Mouse (Mus musculus) heart, embryonic 14.5 days (tissue): ENCODE data around the gene Kcnk3. TPM values are rescaled to one million over a fixed set of nuclear protein-coding genes. Genes with fewer than 3 reads are reported as not detected.
A peak's percentile ranks its signal among the peaks of the same experiment; 100 is the strongest.

ENCODE experiments used
- ATAC-seq: fragments of 200-750 bp; cut with Nextera tagmentation; 2 replicates; pipeline ENCODE4 v1.8.0; 2017; ENCODE audit warnings: low read depth, moderate TSS enrichment; ENCODE audit not compliant: insufficient number of reproducible peaks, insufficient read depth, low FRiP score
- H3K27ac ChIP-seq, 2 experiments: fragments of 200-500 bp in 1 of 2; fragments of 300-500 bp in 1 of 2; sonication (generic) in 1 of 2; replicated peaks in 1 of 2; 2 replicates each; pipeline ENCODE4 v1.5.1; 2012 to 2014; ENCODE audit warnings: low read depth in 2 of 2, low read length in 2 of 2, control low read depth in 1 of 2, mild to moderate bottlenecking in 1 of 2, mixed read lengths in 1 of 2; ENCODE audit not compliant: control insufficient read depth in 1 of 2, insufficient read depth in 1 of 2
- H3K27me3 ChIP-seq: fragments of 300-500 bp; sonication (generic); 2 replicates; pipeline ENCODE4 v1.6.1; 2014; ENCODE audit warnings: mild to moderate bottlenecking, low read length, control low read depth; ENCODE audit not compliant: control insufficient read depth, insufficient read depth
- H3K36me3 ChIP-seq: fragments of 300-500 bp; sonication (generic); 2 replicates; pipeline ENCODE4 v1.6.1; 2014; ENCODE audit warnings: mild to moderate bottlenecking, control low read depth, low read length, mixed read lengths; ENCODE audit not compliant: control insufficient read depth, insufficient read depth
- H3K4me1 ChIP-seq, 2 experiments: fragments of 200-500 bp in 1 of 2; fragments of 300-500 bp in 1 of 2; sonication (generic) in 1 of 2; 2 replicates each; pipeline ENCODE4 v1.6.1; 2012 to 2014; ENCODE audit warnings: low read length in 2 of 2, control low read depth in 1 of 2, mixed read lengths in 1 of 2; ENCODE audit not compliant: control insufficient read depth in 2 of 2, insufficient read depth in 2 of 2
- H3K4me2 ChIP-seq: fragments of 300-500 bp; sonication (generic); 2 replicates; pipeline ENCODE4 v1.6.1; 2014; ENCODE audit warnings: mild to moderate bottlenecking, low read length
- H3K4me3 ChIP-seq, 2 experiments: fragments of 200-500 bp in 1 of 2; fragments of 300-500 bp in 1 of 2; sonication (generic) in 1 of 2; 2 replicates each; pipeline ENCODE4 v1.5.1; 2012 to 2014; ENCODE audit warnings: low read length in 2 of 2, mild to moderate bottlenecking in 2 of 2, control low read depth in 1 of 2, low read depth in 1 of 2, moderate library complexity in 1 of 2; ENCODE audit not compliant: control insufficient read depth in 1 of 2, insufficient read depth in 1 of 2
- H3K9ac ChIP-seq: fragments of 300-500 bp; sonication (generic); 2 replicates; pipeline ENCODE4 v1.6.1; 2014; ENCODE audit warnings: mild to moderate bottlenecking, low read length
- H3K9me3 ChIP-seq: fragments of 300-500 bp; sonication (generic); 2 replicates; pipeline ENCODE4 v1.6.1; 2016; ENCODE audit warnings: low read length, control low read depth; ENCODE audit not compliant: control insufficient read depth
- WGBS: fragments of 180-500 bp; shearing (Covaris S2); extraction: QIAGEN DNeasy Blood & Tissue Kit; methylation state at CpG from one replicate; pipeline ENCODE4 v1.1.7; 2014; 5-methylcytosine and 5-hydroxymethylcytosine counted together
- microRNA-seq: library from miRNA; unstranded; fragments of <30 nt; microRNA quantifications from one replicate; pipeline ENCODE4, GENCODE M21; 2016
- polyA plus RNA-seq: library from polyadenylated mRNA; unstranded; fragments of >200 nt; fragmentation: Nextera tagmentation; extraction: Ambion mirVana; gene quantifications from 2 replicates; pipeline ENCODE4 v1.2.1, GENCODE M21; 2014

The Kcnk3 gene
- polyA plus RNA-seq, 1 experiment from 2014 or later = 40.3 TPM

DNA sequence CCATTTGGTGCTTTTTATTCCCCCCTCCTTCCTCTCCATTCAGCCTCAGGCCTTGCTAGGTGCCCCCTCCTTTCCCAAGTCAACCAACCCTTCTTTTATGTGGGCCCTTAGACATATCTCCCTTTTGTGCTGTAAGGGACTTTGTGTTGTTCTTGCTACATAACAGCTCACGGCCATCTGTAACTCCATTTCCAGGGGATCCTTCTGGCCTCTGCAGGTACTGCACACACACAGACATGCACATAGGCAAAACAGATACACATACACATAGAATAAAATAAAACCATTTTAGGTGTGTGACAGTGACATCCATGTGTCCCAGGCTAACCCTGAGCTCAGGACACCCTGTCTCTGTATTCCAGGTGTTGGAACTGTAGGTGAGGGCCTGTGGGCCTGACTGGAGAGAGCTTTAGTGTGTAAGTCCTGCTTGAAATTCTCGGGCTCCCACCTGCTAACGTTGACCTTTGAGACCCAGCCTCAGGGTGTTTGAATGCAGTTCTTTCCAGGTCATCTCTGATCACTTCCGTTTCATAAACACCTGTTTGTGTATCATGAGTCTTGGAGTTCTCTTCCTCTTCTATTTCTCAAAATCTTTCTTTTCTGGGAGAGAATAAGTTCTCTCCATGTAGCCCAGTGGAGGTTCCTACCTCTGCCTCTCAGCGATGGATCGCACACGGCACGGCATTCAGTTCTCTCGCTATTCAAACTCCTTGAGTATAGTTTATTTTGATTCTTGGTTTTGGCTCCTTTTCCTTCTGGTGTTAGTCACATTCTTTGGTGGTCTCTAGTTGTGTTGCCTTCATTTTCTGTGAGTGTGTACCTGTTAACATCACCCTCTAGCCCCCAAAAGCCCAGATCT lies 80.9 kb downstream of the Kcnk3 start:
- H3K36me3 ChIP-seq = peaks cover 50% of the 10 kb centered on the region
- H3K27ac ChIP-seq = no peak overlapping the region
- no peak overlapping the region for H3K9ac ChIP-seq
- no peaks in the 10 kb centered on the region for H3K27me3 ChIP-seq
- 90% methylated on average over 9 of the region's 9 CpGs for WGBS
- peak overlapping the region; percentile 13 to 72; a peak in 2 of 4 replicates for H3K4me3 ChIP-seq
- H3K9me3 ChIP-seq = no peaks in the 10 kb centered on the region
- peak overlapping the region; percentile 71 for H3K4me2 ChIP-seq
- peaks cover 6 to 20% of the 10 kb centered on the region in 2 experiments for H3K4me1 ChIP-seq
- ATAC-seq = no peak

DNA sequence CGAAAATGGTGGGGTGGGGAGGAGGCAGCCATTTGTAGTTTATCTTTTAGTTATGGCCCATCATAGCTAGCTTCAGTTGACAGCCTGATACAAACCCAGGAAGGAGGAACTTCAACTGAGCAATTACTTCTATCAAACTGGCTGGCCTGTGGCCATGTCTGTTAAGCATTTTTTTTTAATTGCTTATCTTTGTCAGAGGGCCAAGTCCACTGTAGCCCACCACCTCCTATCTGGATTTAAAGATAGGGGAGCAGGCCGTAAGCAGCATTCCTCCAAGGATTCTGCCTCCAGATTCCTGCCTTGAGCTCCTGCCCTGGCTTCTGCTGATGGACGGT lies 81.5 kb downstream of the Kcnk3 start:
- H3K36me3 ChIP-seq = peaks cover 56% of the 10 kb centered on the region
- H3K4me2 ChIP-seq = no peak overlapping the region
- H3K27ac ChIP-seq = no peak overlapping the region
- no peaks in the 10 kb centered on the region for H3K9me3 ChIP-seq
- no peak overlapping the region for H3K9ac ChIP-seq
- WGBS = 59% methylated on average over 3 of the region's 3 CpGs
- no peak overlapping the region for H3K4me3 ChIP-seq
- peaks cover 6 to 20% of the 10 kb centered on the region in 2 experiments for H3K4me1 ChIP-seq
- ATAC-seq = no peak
- no peaks in the 10 kb centered on the region for H3K27me3 ChIP-seq

DNA sequence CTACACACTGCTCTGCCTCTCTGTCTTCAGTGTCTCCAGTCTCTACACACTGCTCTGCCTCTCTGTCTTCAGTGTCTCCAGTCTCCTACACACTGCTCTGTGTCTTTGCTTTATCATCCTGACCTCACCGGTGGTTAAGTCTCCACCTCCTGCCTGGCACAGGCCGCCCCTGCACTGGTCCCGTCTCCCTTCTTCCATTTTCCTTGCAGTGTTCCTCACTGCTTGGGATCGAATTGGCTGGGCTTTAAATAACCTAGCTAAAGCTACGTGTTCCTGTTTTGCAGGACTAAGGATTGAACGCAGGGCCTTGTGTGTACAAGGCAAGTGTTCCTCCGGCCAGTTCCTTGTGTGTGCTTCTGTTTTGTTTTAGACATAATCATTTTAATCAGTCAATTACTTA lies 82.1 kb downstream of the Kcnk3 start:
- Histone ChIP-seq H3K27me3 (no peaks in the 10 kb centered on the region), H3K27ac (no peak overlapping the region), H3K36me3 (peaks cover 63% of the 10 kb centered on the region), H3K4me1 (peaks cover 6 to 20% of the 10 kb centered on the region in 2 experiments), H3K9me3 (no peaks in the 10 kb centered on the region), H3K4me2 (no peak overlapping the region), H3K4me3 (no peak overlapping the region), H3K9ac (no peak overlapping the region)
- WGBS = 79% methylated on average over 7 of the region's 7 CpGs
- no peak for ATAC-seq

DNA sequence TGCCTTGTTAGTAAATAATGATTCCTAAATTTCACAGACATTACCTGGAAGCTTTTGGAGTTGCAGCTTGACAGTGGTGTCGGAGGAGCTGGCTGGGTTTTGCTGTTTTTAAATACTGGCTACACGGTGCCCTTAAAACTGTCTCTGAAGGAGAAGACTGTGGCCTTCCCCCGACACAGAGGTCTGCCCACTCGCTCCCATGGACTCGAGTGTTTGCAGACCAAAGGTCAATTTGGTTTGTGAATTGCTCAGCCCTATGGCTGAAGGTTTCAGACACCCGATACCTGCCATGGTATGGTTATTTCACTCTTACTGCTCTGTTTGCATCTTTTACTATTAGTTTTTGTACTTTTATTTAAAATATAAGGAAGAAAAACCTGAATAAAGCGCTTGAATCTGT lies 86.0 kb downstream of the Kcnk3 start:
- H3K27ac ChIP-seq = no peak overlapping the region
- H3K9ac ChIP-seq = no peak overlapping the region
- H3K4me2 ChIP-seq = no peak overlapping the region
- H3K36me3 ChIP-seq = peaks cover 82% of the 10 kb centered on the region
- no peak for ATAC-seq
- H3K4me1 ChIP-seq = peaks cover under 1 to 5% of the 10 kb centered on the region in 2 experiments; a peak in 2 of 4 replicates
- H3K27me3 ChIP-seq = no peaks in the 10 kb centered on the region
- H3K4me3 ChIP-seq = no peak overlapping the region
- no peaks in the 10 kb centered on the region for H3K9me3 ChIP-seq
- WGBS = 89% methylated on average over 7 of the region's 7 CpGs

Small RNA genes lying within 50 kb of the gene (microRNA-seq; reads per million reads assigned to microRNA genes)
- gene Mir5625 = not detected

Other genes with a start within 250 kb of the Kcnk3 start
- 0.04 and 0.19 TPM in 2 replicates for gene Otof, start 126.2 kb upstream of the Kcnk3 start, polyA plus RNA-seq
- not detected in 2 replicates for gene 1700001C02Rik, start 122.1 kb upstream of the Kcnk3 start, polyA plus RNA-seq
- not detected in 2 replicates for gene Cib4, start 42.3 kb upstream of the Kcnk3 start, polyA plus RNA-seq
- gene Slc35f6, start 59.8 kb downstream of the Kcnk3 start, polyA plus RNA-seq = 27.3 and 29.6 TPM in 2 replicates
- 268 and 290 TPM in 2 replicates for gene Cenpa, start 78.6 kb downstream of the Kcnk3 start, polyA plus RNA-seq
- 1.6 and 3.3 TPM in 2 replicates for gene Dpysl5, start 123.4 kb downstream of the Kcnk3 start, polyA plus RNA-seq
- 14.4 and 18.4 TPM in 2 replicates for gene Mapre3, start 226.5 kb downstream of the Kcnk3 start, polyA plus RNA-seq